Mouse (Mus musculus) thymus, adult 2 months (tissue): Measurements from ENCODE around the gene Kng2. TPM values are rescaled to one million over a fixed set of nuclear protein-coding genes. Genes with fewer than 3 reads are reported as not detected.
"Not testable (repeated sequence)": the region's sequence is repeated elsewhere in the genome, so short reads cannot be mapped to it uniquely, and the experiment has no call there.

Source experiments
- DNase-seq: peaks from one replicate; pipeline ENCODE4 v3.0.0; 2021
- H3K27ac ChIP-seq: fragments of 200-500 bp; 2 replicates; pipeline ENCODE4 v1.5.1; 2012; ENCODE audit warnings: low read length, control low read depth; ENCODE audit not compliant: control insufficient read depth, insufficient read depth
- H3K27me3 ChIP-seq: fragments of 200-500 bp; 2 replicates; pipeline ENCODE4 v1.6.1; 2012; ENCODE audit warnings: mild to moderate bottlenecking, low read length, moderate library complexity, mixed read lengths; ENCODE audit not compliant: control insufficient read depth, insufficient read depth
- H3K36me3 ChIP-seq: fragments of 200-500 bp; 2 replicates; pipeline ENCODE4 v1.6.1; 2012; ENCODE audit warnings: mild to moderate bottlenecking, low read length, moderate library complexity; ENCODE audit not compliant: control insufficient read depth, insufficient read depth
- H3K4me1 ChIP-seq: fragments of 200-500 bp; replicated peaks from 2 replicates; pipeline ENCODE4 v1.6.1; 2012; ENCODE audit warnings: low read length; ENCODE audit not compliant: control insufficient read depth, insufficient read depth
- H3K4me3 ChIP-seq: fragments of 200-500 bp; 2 replicates; pipeline ENCODE4 v1.5.1; 2012; ENCODE audit warnings: mild to moderate bottlenecking, low read length, control low read depth, moderate library complexity; ENCODE audit not compliant: control insufficient read depth, insufficient read depth
- CTCF ChIP-seq: fragments of 200-500 bp; IDR thresholded peaks from 2 replicates; pipeline ENCODE4 v1.5.1; 2012; ENCODE audit warnings: mild to moderate bottlenecking, control low read depth, low read length, moderate library complexity, borderline replicate concordance; ENCODE audit not compliant: control insufficient read depth, poor library complexity, insufficient read depth; ENCODE audit errors: extremely low read depth
- POLR2A ChIP-seq: fragments of 200-500 bp; IDR thresholded peaks from 2 replicates; pipeline ENCODE4 v1.6.1; 2012; ENCODE audit warnings: mild to moderate bottlenecking, low read length, control low read depth, moderate library complexity; ENCODE audit not compliant: control insufficient read depth, poor library complexity, insufficient read depth; ENCODE audit errors: extremely low read depth
- WGBS: fragments of 180-500 bp; shearing (Covaris S2); methylation state at CpG from one replicate; pipeline ENCODE4 v1.1.7; 2018; 5-methylcytosine and 5-hydroxymethylcytosine counted together
- polyA plus RNA-seq: library from polyadenylated mRNA; depleted of rRNA; stranded (reverse); fragments of >200 nt; gene quantifications from 2 replicates; pipeline ENCODE4 v1.2.3, GENCODE M21; 2012

The Kng2 gene
- polyA plus RNA-seq, 1 experiment = 0.80 TPM

DNA sequence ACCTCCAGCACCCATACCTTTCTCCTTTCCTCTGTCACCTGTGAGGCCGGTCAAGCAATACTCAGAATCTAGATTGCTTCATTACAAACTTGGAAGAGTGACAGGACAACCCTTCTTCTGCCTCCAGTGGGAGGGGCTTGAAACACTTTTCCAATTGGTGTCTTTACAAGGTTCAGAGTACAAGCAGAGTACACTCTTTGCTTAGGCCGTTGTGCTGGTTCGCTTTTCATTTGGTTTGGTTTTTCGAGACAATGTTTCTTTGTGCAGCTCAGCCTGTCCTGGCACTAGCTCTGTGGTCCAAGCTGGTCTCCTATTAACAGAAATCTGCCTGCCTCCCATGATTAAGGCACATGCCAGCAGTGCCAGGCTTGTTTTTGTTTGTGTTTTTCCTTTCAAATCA is 10.0 kb upstream of the Kng2 start:
- no peak for DNase-seq
- H3K27me3 ChIP-seq = no peaks in the 10 kb centered on the region
- H3K27ac ChIP-seq = no peak overlapping the region
- TF ChIP-seq POLR2A = no peak
- TF ChIP-seq CTCF = no peak
- H3K36me3 ChIP-seq = no peaks in the 10 kb centered on the region
- 94% methylated on average over 4 of the region's 4 CpGs for WGBS
- H3K4me3 ChIP-seq = no peak overlapping the region
- H3K4me1 ChIP-seq = no peaks in the 10 kb centered on the region

DNA sequence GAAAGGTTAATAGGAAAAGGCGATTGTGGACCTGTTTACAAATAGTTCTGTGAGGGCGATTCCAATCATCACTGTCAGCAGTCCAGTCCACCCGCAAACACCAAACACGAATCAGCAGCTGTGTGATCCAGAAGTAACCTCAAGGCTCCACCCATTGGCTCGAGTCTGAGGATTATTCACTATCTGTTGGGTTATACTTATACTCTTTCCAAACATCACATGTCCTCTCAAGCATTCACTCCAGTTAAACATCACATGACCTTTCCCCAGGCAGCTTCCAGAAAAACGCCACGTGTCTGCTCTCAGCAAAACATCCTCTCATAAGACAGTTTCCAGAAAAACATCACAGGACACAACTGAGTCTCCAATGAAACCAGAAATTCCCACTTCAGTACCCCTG is 8.5 kb upstream of the Kng2 start:
- TF ChIP-seq CTCF = no peak
- TF ChIP-seq POLR2A = no peak
- Histone ChIP-seq H3K36me3 (no peaks in the 10 kb centered on the region), H3K27me3 (no peaks in the 10 kb centered on the region), H3K4me1 (no peaks in the 10 kb centered on the region), H3K4me3 (no peak overlapping the region), H3K27ac (no peak overlapping the region)
- no peak for DNase-seq
- WGBS = 85% methylated on average over 7 of the region's 7 CpGs

DNA sequence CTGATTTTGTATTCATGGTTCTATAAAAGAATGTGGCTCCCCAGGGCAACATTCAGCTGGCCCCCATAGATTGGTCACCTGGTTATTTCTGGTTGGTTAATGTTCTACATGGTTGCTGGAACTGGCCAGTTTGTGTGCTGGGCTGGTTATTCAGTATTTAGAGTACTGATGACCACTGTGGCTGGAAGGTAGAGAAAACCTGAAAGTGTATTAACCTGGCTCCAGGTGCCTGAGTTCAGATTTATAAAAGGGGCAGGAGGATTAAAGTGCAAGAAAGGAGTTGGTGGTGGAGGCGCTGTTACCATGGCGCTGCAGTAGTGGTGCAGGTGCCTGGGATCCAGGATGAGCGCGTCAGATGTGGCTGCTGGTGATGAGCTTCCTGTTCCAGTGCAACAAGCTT is 4.4 kb upstream of the Kng2 start:
- 94% methylated on average over 4 of the region's 4 CpGs for WGBS
- Histone ChIP-seq H3K36me3 (no peaks in the 10 kb centered on the region), H3K4me3 (no peak overlapping the region), H3K27me3 (no peaks in the 10 kb centered on the region), H3K4me1 (no peaks in the 10 kb centered on the region), H3K27ac (no peak overlapping the region)
- no peak for DNase-seq
- TF ChIP-seq CTCF = no peak
- TF ChIP-seq POLR2A = no peak

DNA sequence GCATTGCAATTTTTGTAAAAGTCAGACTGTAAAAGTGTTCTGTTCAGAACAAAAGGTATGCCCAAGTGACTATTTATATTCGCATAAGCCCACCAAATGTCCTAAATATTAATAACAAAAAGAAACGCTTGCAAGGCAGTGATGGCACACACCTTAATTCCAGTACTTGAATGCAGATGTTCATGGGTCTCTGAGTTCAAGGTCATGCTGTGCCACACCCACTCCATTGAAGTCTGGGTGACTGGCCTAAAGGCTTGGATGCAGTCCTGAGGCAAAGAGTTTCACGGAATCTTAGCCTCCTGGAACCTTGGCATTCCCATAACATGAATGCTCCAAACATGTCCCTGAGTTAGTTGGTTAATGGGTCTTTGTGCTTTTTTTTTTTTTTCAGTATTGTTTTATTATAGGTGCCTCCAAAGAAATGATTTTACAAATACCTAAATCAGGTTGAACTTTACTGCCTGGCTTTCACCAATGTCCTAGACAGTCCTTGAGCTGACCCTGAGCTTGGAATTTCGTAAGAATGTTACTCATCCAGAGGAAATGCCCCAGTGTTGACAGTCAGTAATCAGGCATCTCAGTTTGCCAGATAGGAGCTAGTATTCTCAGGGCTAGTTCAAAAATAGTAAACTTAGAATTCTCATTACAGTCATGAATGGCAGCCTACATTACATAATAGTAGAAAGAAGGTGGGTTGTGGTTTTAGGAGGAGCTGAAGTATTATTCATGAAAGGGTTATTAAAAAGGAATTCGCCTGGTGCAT is 1.6 kb upstream of the Kng2 start:
- WGBS = 89% methylated on average over 5 of the region's 5 CpGs
- Histone ChIP-seq H3K27me3 (no peaks in the 10 kb centered on the region), H3K4me3 (no peak overlapping the region), H3K36me3 (no peaks in the 10 kb centered on the region), H3K4me1 (no peaks in the 10 kb centered on the region), H3K27ac (no peak overlapping the region)
- TF ChIP-seq CTCF (no peak), POLR2A (no peak)
- DNase-seq = no peak

DNA sequence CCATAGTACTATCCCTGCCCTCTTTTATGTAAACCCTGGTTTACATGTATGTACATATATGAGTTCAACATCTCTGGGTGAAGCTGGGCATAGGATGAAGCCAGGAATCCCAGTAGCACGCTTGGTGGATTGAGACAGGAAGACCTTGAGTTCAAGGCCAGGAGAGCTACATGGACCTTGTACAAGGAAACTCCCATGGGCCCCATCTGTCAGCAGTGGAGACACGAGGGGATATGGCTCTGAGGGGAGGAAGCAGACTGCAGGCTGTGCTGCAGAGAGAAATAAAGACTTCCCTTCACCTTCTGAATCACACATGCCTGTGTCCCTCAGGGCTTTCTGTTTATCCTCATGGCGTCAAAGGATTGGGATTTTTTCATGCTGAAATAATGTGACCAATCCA is 1.9 kb downstream of the Kng2 start:
- H3K4me1 ChIP-seq, H3K27ac ChIP-seq, H3K4me3 ChIP-seq, H3K27me3 ChIP-seq, DNase-seq, H3K36me3 ChIP-seq: not testable (repeated sequence)
- WGBS = 54% methylated on average over 3 of the region's 3 CpGs

DNA sequence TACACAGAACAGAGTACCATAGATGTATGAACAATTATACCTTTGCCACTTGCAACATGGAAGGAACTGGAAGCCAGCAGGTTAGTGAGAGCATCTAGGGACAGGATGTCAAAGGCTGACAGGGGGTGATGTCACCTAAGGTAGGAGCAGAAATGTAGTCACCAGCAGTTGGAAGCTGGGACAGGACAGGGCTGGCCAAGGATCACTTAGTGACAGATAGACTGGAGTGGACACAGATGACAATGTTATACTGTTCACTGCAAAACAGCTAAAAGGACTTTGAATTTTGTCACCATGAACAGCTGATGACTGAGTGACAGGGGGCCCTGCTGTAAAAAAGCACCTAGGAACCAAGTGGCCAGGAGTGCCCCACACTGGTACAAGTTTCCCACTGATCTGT is 2.7 kb downstream of the Kng2 start:
- TF ChIP-seq CTCF (no peak), POLR2A (no peak)
- H3K4me3 ChIP-seq = no peak overlapping the region
- H3K27ac ChIP-seq = no peak overlapping the region
- H3K36me3 ChIP-seq = no peaks in the 10 kb centered on the region
- DNase-seq = no peak
- no peaks in the 10 kb centered on the region for H3K27me3 ChIP-seq
- H3K4me1 ChIP-seq = no peaks in the 10 kb centered on the region

DNA sequence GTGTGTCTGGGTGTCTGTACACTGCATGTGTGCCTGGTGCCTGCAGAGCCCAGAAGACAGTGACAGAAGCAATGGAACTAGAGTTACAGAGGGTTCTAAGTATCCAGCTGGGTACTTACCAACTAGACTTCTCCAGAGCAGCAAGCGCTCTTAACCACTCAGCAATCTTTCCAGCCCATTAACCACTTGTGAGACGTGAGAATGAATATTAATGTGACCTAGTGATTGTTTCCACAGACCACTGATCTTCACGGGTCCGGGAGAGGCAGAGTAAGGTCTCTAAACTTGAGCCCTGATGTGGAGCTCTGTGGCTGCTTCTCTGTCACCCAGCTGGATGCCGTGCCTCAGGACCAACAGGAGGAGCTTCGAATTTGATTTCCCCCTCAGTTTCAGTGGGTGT is 4.2 kb downstream of the Kng2 start:
- WGBS = 74% methylated on average over 6 of the region's 6 CpGs
- no peak for TF ChIP-seq CTCF
- no peak for TF ChIP-seq POLR2A
- H3K27ac ChIP-seq = no peak overlapping the region
- H3K36me3 ChIP-seq = no peaks in the 10 kb centered on the region
- no peaks in the 10 kb centered on the region for H3K27me3 ChIP-seq
- H3K4me3 ChIP-seq = no peak overlapping the region
- no peaks in the 10 kb centered on the region for H3K4me1 ChIP-seq
- no peak for DNase-seq

DNA sequence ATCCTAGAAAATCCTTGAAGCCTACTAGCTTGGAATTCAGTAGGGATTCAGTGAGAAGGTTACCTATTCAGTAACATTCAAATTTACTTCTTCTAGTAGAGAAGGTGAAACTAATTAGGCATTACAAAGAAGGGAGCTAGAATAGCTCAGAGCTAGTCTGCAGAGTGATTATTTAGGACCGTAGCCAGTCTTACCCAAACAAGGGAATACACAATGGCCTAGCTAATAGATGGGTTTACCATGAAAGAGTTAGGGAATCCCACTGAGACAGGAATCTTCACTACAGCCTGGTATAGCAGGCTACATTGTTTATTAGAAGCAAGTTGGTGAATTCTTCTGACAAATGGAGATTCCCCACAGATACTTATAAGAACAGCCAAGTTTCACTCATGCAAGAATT is 8.7 kb downstream of the Kng2 start:
- not testable (repeated sequence) for H3K36me3 ChIP-seq, H3K4me3 ChIP-seq, H3K27me3 ChIP-seq, H3K27ac ChIP-seq, DNase-seq, H3K4me1 ChIP-seq
- WGBS = 98% methylated on average over 1 of the region's 1 CpGs

DNA sequence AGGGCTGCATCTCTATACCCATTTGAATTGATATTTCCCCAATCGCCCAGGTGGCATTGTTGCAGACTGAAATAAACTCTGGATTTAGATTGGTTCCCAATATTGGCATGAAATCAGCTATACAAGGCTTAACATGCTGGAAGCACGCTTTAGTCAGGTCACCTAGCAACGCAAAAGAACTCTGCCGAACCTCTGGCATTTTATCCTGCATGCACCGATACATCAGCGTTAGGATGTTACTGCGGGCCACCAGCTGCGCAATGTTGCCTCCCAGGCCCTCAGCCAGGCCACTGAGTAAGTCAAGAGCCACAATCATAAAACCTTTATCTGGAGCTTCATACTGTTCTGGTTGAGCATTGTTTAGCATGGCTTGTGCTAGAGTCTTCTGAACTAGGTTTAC is 14.6 kb downstream of the Kng2 start:
- 92% methylated on average over 8 of the region's 8 CpGs for whole genome bisulfite sequencing

DNA sequence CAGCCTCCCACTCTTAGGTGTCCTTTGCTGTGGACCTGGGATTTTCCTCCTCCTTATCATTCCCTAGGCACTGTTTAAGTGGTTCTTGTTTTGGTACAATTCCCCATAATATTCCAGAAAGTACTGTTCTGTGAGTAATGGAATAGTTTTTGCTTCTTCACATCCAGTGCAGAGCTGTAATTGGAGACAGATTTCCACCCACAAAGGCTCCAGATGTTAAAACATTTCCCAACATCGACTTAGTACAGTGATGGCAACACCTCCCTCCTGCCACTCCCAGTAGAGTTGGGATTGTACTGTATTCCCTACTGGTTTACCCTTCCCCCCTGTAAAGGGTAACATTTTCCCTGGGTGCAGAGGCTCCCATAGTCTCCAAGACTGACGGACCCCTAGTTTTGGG is 15.5 kb downstream of the Kng2 start:
- DNase-seq, H3K4me1 ChIP-seq, H3K27ac ChIP-seq, H3K4me3 ChIP-seq, H3K27me3 ChIP-seq, H3K36me3 ChIP-seq: not testable (repeated sequence)
- 85% methylated on average over 2 of the region's 2 CpGs for WGBS

More for the DNA sequence above, 14.6 kb downstream of the Kng2 start:
- not testable (repeated sequence) for H3K4me1 ChIP-seq, H3K27me3 ChIP-seq, H3K4me3 ChIP-seq, H3K27ac ChIP-seq, DNase-seq, H3K36me3 ChIP-seq
